Mouse (Mus musculus) liver, postnatal 0 days (tissue): ENCODE measurements around the gene Bbs9.

Experiments used
- CTCF ChIP-seq: sonication (generic); IDR thresholded peaks from 2 replicates; pipeline ENCODE4 v1.5.1; 2016; ENCODE audit warnings: antibody characterized with exemption, low read depth
- EP300 ChIP-seq: IDR thresholded peaks from 2 replicates; pipeline ENCODE4 v1.6.1; 2016; ENCODE audit warnings: antibody characterized with exemption, low read depth, mild to moderate bottlenecking

- TF ChIP-seq CTCF (no peak), EP300 (no peak)
These were observed 296.3 kb downstream of the Bbs9 start for GRCm38 (mm10) chr9:22771785-22772184.
